Mouse (Mus musculus): ENCODE results near the gene Olfr1037. TPM values are rescaled to one million over a fixed set of nuclear protein-coding genes. Genes with fewer than 3 reads are reported as not detected.
"Not testable (repeated sequence)": the region's sequence is repeated elsewhere in the genome, so short reads cannot be mapped to it uniquely, and the experiment has no call there.

Olfr1037 gene
- polyA plus RNA-seq (2015; fragmentation: Nextera tagmentation; extraction: Ambion mirVana), result not detected in 2 replicates

DNA sequence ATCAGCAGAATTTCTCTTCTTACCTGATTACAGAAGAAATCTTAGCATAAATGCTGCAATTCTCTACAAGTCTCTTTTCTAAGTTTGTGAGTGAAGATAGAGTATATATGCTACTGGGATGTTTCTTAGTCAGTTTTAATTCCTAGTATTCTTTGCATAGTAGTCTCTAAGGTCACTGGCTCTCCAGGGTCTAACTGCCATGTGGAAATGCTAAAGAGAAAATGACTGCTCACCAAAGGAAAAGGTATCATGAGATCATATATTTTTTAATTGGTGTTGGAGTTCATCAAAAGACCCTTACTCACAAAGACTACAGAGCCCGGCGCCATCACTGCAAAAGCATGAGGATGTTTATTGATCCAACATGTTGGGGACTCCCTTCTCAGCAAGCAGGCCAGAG lies at the start of gene Olfr1037:
Olfr1037 (minus strand) TSS at position 101 of the 400 bp plus-strand sequence.
- Histone ChIP-seq H3K4me3 (replicated peaks) (no peak within 1 kb of the TSS), H3K27me3 (no peaks in the 10 kb centered on the region), H3K36me3 (no peaks in the 10 kb centered on the region), H3K9ac (no peak within 1 kb of the TSS), H3K4me1 (no peaks in the 10 kb centered on the region), H3K4me2 (no peak within 1 kb of the TSS), H3K9me3 (replicated peaks) (no peaks in the 10 kb centered on the region), H3K27ac (no peak within 1 kb of the TSS)
- WGBS, result 88% methylated on average over 2 of the region's 2 CpGs
- no peak for ATAC-seq (replicated peaks; ENCODE audit: low FRiP score)

DNA sequence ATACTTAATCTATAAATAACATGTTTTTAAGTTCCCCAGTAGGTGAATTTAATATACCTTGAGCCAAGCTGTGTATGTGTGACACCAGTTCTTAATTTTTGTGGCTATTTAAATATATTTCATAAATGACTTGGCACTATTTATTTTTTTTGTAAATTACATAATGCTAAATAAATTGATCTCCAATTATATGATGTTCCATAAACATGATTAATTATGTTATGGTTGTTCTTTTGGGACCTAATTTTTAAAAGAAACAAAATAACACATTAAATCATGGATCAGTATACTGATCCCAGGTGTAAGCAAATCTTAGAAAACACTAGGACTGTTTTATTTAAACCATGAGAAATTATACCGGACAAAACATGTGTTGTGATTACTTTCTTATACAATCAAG lies 48.6 kb upstream of the Olfr1037 start, which contains the start of gene Olfr1039:
Olfr1039 (minus strand) TSS at position 101 of the 400 bp plus-strand sequence.
- no peaks in the 10 kb centered on the region for H3K9me3 ChIP-seq (replicated peaks)
- 95% methylated on average over 1 of the region's 1 CpGs for WGBS
- no peak within 1 kb of the TSS for H3K4me3 ChIP-seq (replicated peaks)
- no peak within 1 kb of the TSS for H3K4me2 ChIP-seq
- no peaks in the 10 kb centered on the region for H3K4me1 ChIP-seq
- no peak within 1 kb of the TSS for H3K9ac ChIP-seq
- no peak within 1 kb of the TSS for H3K27ac ChIP-seq
- H3K36me3 ChIP-seq, result no peaks in the 10 kb centered on the region
- ATAC-seq (replicated peaks; ENCODE audit: low FRiP score), result no peak
- no peaks in the 10 kb centered on the region for H3K27me3 ChIP-seq

GRCm38 (mm10) chr2:86080478-86080877 lies 6.7 kb downstream of the Olfr1037 start:
- H3K9ac ChIP-seq; H3K27ac ChIP-seq; H3K27me3 ChIP-seq; H3K4me1 ChIP-seq; H3K9me3 ChIP-seq (replicated peaks); ATAC-seq (replicated peaks; ENCODE audit: low FRiP score); H3K36me3 ChIP-seq; H3K4me3 ChIP-seq (replicated peaks); H3K4me2 ChIP-seq: not testable (repeated sequence)
- WGBS, result 73% methylated on average over 1 of the region's 1 CpGs

GRCm38 (mm10) chr2:86073692-86074091 lies 13.5 kb downstream of the Olfr1037 start, which contains the start of gene Olfr1036:
Gene Olfr1036, plus strand, starts transcription at chr2:86073992.
- H3K4me2 ChIP-seq; H3K27ac ChIP-seq; H3K4me3 ChIP-seq (replicated peaks); H3K9ac ChIP-seq; ATAC-seq (replicated peaks; ENCODE audit: low FRiP score); H3K4me1 ChIP-seq; H3K9me3 ChIP-seq (replicated peaks); H3K27me3 ChIP-seq; H3K36me3 ChIP-seq: not testable (repeated sequence)

DNA sequence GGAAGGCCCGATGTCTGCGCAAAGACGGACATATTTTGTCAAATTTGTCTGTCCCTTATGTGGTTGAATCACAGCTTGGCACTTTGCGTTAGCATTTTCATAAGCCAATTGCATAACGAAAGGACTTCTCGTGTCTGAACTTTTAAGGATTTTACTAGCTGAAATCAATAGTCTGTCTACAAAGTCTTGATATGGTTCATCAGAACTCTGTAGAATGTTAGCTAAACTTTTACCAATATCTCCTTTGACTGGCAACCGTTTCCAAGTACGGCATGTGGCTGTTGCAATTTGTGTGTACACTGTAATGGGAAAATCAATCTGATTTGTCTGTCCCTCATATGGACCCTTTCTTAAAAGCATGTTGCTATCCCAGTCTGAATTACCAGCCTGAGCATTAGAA lies 17.0 kb downstream of the Olfr1037 start:
- H3K9me3 ChIP-seq (replicated peaks), result no peaks in the 10 kb centered on the region
- H3K4me1 ChIP-seq, result no peaks in the 10 kb centered on the region
- no peaks in the 10 kb centered on the region for H3K36me3 ChIP-seq
- no peak overlapping the region for H3K9ac ChIP-seq
- no peak overlapping the region for H3K4me2 ChIP-seq
- 91% methylated on average over 8 of the region's 8 CpGs for WGBS
- H3K27me3 ChIP-seq, result no peaks in the 10 kb centered on the region
- no peak for ATAC-seq (replicated peaks; ENCODE audit: low FRiP score)
- no peak overlapping the region for H3K4me3 ChIP-seq (replicated peaks)
- no peak overlapping the region for H3K27ac ChIP-seq

DNA sequence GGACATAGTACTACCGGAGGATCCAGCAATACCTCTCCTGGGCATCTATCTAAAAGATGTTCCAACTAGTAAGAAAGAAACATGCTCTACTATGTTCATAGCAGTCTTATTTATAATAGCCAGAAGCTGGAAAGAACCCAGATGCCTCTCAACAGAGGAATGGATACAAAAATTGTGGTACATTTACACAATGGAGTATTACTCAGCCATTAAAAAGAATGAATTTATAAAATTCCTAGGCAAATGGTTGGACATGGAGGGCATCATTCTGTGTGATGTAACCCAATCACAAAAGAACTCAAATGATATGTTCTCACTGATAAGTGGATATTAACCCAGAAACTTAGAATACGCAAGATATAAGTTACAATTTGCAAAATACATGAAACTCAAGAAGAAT lies 23.4 kb downstream of the Olfr1037 start:
- ATAC-seq (replicated peaks; ENCODE audit: low FRiP score); H3K27me3 ChIP-seq; H3K27ac ChIP-seq; H3K9ac ChIP-seq; H3K4me3 ChIP-seq (replicated peaks); H3K36me3 ChIP-seq; H3K4me1 ChIP-seq; H3K9me3 ChIP-seq (replicated peaks); H3K4me2 ChIP-seq: not testable (repeated sequence)
- WGBS, result 93% methylated on average over 2 of the region's 2 CpGs

DNA sequence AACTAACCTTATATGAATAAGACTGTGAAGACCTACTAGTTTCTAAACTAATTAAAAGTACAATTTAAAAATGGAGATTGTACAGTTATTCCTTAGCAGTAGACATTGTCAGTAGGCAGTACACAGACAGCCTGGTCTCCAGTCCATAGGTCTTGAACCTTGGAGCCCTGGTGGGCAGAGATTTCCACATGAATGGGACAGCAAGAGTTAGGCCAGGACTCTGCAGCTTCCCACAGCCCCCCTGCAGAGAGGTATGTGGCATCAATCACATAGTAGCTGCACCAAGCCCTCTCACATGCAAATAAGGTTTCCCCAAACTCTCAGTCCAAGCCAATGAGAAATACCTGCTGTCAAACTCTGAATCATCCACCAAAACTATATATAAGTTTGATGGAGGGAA lies 36.4 kb downstream of the Olfr1037 start:
- H3K4me2 ChIP-seq; H3K4me3 ChIP-seq (replicated peaks); ATAC-seq (replicated peaks; ENCODE audit: low FRiP score); H3K9me3 ChIP-seq (replicated peaks); H3K4me1 ChIP-seq; H3K9ac ChIP-seq; H3K27ac ChIP-seq; H3K27me3 ChIP-seq; H3K36me3 ChIP-seq: not testable (repeated sequence)

DNA sequence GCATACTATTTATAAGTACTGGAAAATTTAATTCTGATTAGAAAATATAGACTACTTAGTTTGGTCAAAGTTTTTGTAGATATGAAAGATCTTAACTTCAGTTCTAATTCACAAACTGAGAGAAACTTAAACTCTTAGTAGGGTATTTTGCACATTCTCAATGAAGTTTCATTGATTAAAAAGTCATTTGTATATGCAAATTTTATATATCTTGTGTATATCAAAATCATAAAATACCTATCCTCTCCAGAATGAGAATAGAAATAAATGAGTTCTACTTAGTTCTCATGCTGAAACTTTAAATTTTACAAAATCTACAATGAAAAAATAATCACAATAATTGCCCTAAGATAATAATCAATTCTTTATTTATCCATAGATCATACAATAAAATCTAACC lies 41.6 kb downstream of the Olfr1037 start, which contains the start of gene Olfr1034:
Olfr1034 (plus strand) TSS at position 301 of the 400 bp plus-strand sequence.
- Histone ChIP-seq H3K4me1 (no peaks in the 10 kb centered on the region), H3K9me3 (replicated peaks) (no peaks in the 10 kb centered on the region), H3K4me3 (replicated peaks) (no peak within 1 kb of the TSS), H3K9ac (no peak within 1 kb of the TSS), H3K27ac (no peak within 1 kb of the TSS), H3K4me2 (no peak within 1 kb of the TSS), H3K36me3 (no peaks in the 10 kb centered on the region), H3K27me3 (no peaks in the 10 kb centered on the region)
- ATAC-seq (replicated peaks; ENCODE audit: low FRiP score), result no peak

Other genes starting within 250 kb of the Olfr1037 start
- not detected in 2 replicates for gene Olfr1019, start 241.9 kb downstream of the Olfr1037 start, polyA plus RNA-seq (2015; fragmentation: Nextera tagmentation; extraction: Ambion mirVana)
- gene Olfr1020, start 240.4 kb downstream of the Olfr1037 start, polyA plus RNA-seq (2015; fragmentation: Nextera tagmentation; extraction: Ambion mirVana), result not detected in 2 replicates
- not detected in 2 replicates for gene Olfr1022, start 218.8 kb downstream of the Olfr1037 start, polyA plus RNA-seq (2015; fragmentation: Nextera tagmentation; extraction: Ambion mirVana)
- gene Olfr1023, start 201.7 kb downstream of the Olfr1037 start, polyA plus RNA-seq (2015; fragmentation: Nextera tagmentation; extraction: Ambion mirVana), result not detected in 2 replicates
- not detected in 2 replicates for gene Olfr1024, start 182.3 kb downstream of the Olfr1037 start, polyA plus RNA-seq (2015; fragmentation: Nextera tagmentation; extraction: Ambion mirVana)
- not detected in 2 replicates for gene Olfr1025-ps1, start 172.2 kb downstream of the Olfr1037 start, polyA plus RNA-seq (2015; fragmentation: Nextera tagmentation; extraction: Ambion mirVana)
- not detected in 2 replicates for gene Olfr1026, start 165.8 kb downstream of the Olfr1037 start, polyA plus RNA-seq (2015; fragmentation: Nextera tagmentation; extraction: Ambion mirVana)
- gene Olfr1028, start 136.9 kb downstream of the Olfr1037 start, polyA plus RNA-seq (2015; fragmentation: Nextera tagmentation; extraction: Ambion mirVana), result not detected in 2 replicates
- not detected in 2 replicates for gene Olfr1029, start 113.5 kb downstream of the Olfr1037 start, polyA plus RNA-seq (2015; fragmentation: Nextera tagmentation; extraction: Ambion mirVana)
- not detected in 2 replicates for gene Olfr1030, start 108.1 kb downstream of the Olfr1037 start, polyA plus RNA-seq (2015; fragmentation: Nextera tagmentation; extraction: Ambion mirVana)
- gene Olfr1031, start 97.1 kb downstream of the Olfr1037 start, polyA plus RNA-seq (2015; fragmentation: Nextera tagmentation; extraction: Ambion mirVana), result not detected in 2 replicates
- gene Olfr1032, start 81.8 kb downstream of the Olfr1037 start, polyA plus RNA-seq (2015; fragmentation: Nextera tagmentation; extraction: Ambion mirVana), result not detected in 2 replicates
- 4.0 and 4.9 TPM in 2 replicates for gene Olfr1033, start 66.8 kb downstream of the Olfr1037 start, polyA plus RNA-seq (2015; fragmentation: Nextera tagmentation; extraction: Ambion mirVana)
- 0.04 and 0.10 TPM in 2 replicates for gene Olfr1034, start 41.5 kb downstream of the Olfr1037 start, polyA plus RNA-seq (2015; fragmentation: Nextera tagmentation; extraction: Ambion mirVana)
- gene Olfr1036, start 13.4 kb downstream of the Olfr1037 start, polyA plus RNA-seq (2015; fragmentation: Nextera tagmentation; extraction: Ambion mirVana), result not detected in 2 replicates
- not detected in 2 replicates for gene Olfr1039, start 48.5 kb upstream of the Olfr1037 start, polyA plus RNA-seq (2015; fragmentation: Nextera tagmentation; extraction: Ambion mirVana)
- not detected in 2 replicates for gene Olfr1040, start 59.3 kb upstream of the Olfr1037 start, polyA plus RNA-seq (2015; fragmentation: Nextera tagmentation; extraction: Ambion mirVana)
- gene Olfr1042, start 74.5 kb upstream of the Olfr1037 start, polyA plus RNA-seq (2015; fragmentation: Nextera tagmentation; extraction: Ambion mirVana), result not detected in 2 replicates
- gene Olfr1043, start 80.1 kb upstream of the Olfr1037 start, polyA plus RNA-seq (2015; fragmentation: Nextera tagmentation; extraction: Ambion mirVana), result not detected in 2 replicates
- not detected in 2 replicates for gene Olfr1044, start 90.4 kb upstream of the Olfr1037 start, polyA plus RNA-seq (2015; fragmentation: Nextera tagmentation; extraction: Ambion mirVana)
- gene Olfr52, start 98.3 kb upstream of the Olfr1037 start, polyA plus RNA-seq (2015; fragmentation: Nextera tagmentation; extraction: Ambion mirVana), result not detected in 2 replicates
- gene Olfr1045, start 115.6 kb upstream of the Olfr1037 start, polyA plus RNA-seq (2015; fragmentation: Nextera tagmentation; extraction: Ambion mirVana), result not detected in 2 replicates
- gene Olfr1046, start 131.9 kb upstream of the Olfr1037 start, polyA plus RNA-seq (2015; fragmentation: Nextera tagmentation; extraction: Ambion mirVana), result not detected in 2 replicates
- not detected in 2 replicates for gene Olfr1047, start 144.0 kb upstream of the Olfr1037 start, polyA plus RNA-seq (2015; fragmentation: Nextera tagmentation; extraction: Ambion mirVana)
- gene Olfr1048, start 152.9 kb upstream of the Olfr1037 start, polyA plus RNA-seq (2015; fragmentation: Nextera tagmentation; extraction: Ambion mirVana), result not detected in 2 replicates
- gene Olfr1049, start 170.9 kb upstream of the Olfr1037 start, polyA plus RNA-seq (2015; fragmentation: Nextera tagmentation; extraction: Ambion mirVana), result not detected in 2 replicates
- gene Olfr1051, start 191.7 kb upstream of the Olfr1037 start, polyA plus RNA-seq (2015; fragmentation: Nextera tagmentation; extraction: Ambion mirVana), result not detected in 2 replicates
- not detected in 2 replicates for gene Olfr1052, start 205.1 kb upstream of the Olfr1037 start, polyA plus RNA-seq (2015; fragmentation: Nextera tagmentation; extraction: Ambion mirVana)
- not detected in 2 replicates for gene Olfr1053, start 227.9 kb upstream of the Olfr1037 start, polyA plus RNA-seq (2015; fragmentation: Nextera tagmentation; extraction: Ambion mirVana)
- gene Olfr1054, start 248.0 kb upstream of the Olfr1037 start, polyA plus RNA-seq (2015; fragmentation: Nextera tagmentation; extraction: Ambion mirVana), result not detected in 2 replicates